Mouse (Mus musculus) embryo, embryonic 11.5 days (tissue): ENCODE data around the gene Srsf2.
A peak's percentile ranks its signal among the peaks of the same experiment; 100 is the strongest.
"Not testable (repeated sequence)": the region's sequence is repeated elsewhere in the genome, so short reads cannot be mapped to it uniquely, and the experiment has no call there.

Experiments
- DNase-seq: peaks from one replicate; pipeline ENCODE4 v3.0.0-alpha.2; 2012; ENCODE audit warnings: low read depth, low spot score

Gene Srsf2

DNA sequence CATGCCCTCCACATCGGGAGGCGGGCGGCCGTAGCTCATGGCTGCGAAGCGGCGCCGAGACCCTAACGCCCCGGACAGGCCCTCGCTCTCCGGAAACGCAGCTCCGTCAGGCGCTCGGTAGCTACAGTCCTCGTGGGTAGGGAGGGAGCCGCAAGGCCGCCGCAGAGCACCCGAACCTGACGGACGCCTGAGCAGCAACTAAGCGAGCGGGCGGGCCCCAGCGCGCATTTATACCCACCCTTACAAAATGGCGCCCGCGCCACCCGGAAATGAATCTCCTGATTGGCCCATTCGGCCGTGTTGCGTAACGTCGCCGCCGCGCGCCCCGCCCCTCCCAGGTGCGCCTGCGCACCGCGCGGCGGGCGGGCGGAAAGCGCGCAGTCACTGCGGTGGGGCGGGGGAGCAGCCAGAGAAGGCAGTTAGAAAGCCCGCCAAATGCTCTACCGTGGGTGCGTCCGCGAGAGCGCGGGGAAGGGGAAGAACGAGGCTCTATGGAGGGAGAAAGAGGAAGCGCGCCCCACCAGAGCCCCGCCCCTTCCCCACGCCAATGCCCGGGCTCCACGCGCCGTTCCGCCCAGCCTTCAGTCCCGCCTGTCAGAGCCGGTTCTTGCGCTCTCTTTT lies at the start of gene Srsf2:
Gene Srsf2 (minus strand): TSS at position 204 of the 621 bp plus-strand sequence.
- DNase-seq, result peak; percentile 91

- not testable (repeated sequence) for DNase-seq
Measured at GRCm38 (mm10) chr11:116902588-116902987, 49.7 kb upstream of the Srsf2 start.

- no peak for DNase-seq
Measured at GRCm38 (mm10) chr11:116899247-116899646, 46.4 kb upstream of the Srsf2 start.

- no peak for DNase-seq
Measured at GRCm38 (mm10) chr11:116895402-116895801, 42.5 kb upstream of the Srsf2 start.

DNA sequence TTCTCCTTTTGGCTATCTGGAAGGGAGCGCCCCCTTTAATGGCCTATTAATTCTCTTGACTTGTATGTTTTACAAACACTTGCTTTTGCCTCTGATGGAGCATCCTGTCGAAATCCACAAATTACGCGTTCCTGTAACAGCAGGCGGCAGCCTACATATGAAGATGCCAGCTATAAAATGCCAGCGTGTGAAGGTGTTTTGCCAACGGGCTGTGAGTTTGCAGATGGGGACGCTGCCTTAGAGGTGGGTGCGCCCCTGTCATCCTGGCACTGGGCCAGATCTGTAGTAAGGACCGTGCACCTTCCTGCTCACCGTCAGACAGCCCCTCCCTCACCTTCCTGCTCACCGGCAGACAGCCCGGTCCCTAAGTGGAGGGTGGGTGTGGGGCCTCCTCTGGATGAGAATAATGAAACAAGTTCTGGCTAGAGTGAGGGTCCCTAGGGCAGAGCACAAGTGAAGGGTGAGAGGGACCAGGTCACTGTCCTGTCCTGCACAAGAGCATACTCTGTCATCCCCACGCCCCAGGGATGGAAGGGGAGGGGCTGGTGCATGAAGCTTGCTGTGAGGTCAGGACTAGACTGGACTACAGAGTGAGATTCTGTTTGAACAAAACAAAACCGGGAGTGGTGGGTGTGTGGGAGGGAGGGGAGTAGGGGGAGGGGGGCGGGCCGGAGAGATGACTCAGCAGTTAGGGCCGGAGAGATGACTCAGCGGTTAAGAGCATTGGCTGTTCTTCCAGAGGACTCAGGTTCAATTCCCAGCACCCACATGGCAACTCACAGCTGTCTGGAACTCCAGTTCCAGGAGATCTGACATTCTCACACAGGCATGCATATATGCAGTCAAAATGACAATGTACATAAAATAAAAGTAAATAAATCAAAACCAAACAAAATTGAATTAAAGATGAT lies 40.9 kb upstream of the Srsf2 start:
- DNase-seq, result no peak

- DNase-seq, result no peak
Measured at GRCm38 (mm10) chr11:116887136-116887535, 34.2 kb upstream of the Srsf2 start.

- DNase-seq, result peak; percentile 81
Measured at GRCm38 (mm10) chr11:116885275-116886151, 32.6 kb upstream of the Srsf2 start.

GRCm38 (mm10) chr11:116884061-116884460 lies 31.2 kb upstream of the Srsf2 start:
- DNase-seq, result no peak

- no peak for DNase-seq
Measured at GRCm38 (mm10) chr11:116882446-116882845, 29.6 kb upstream of the Srsf2 start.

DNA sequence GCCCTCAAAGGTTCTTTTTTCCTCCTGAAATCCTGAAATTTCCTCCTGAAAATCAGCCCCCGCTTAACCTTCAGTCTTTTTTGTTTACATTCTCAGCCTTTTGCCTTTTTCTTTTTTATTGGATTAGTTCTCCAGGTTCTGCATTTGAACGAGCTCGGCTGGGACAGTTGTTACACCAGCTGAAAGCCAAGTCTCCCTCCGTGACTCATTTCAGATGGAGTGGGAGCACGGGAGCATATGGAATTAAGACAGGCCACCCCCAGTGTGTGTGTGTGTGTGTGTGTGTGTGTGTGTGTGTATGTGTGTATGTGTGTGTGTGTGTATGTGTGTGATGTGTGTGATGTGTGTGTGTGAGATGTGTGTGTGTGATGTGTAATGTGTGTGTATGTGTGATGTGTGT lies 28.5 kb upstream of the Srsf2 start:
- no peak for DNase-seq

GRCm38 (mm10) chr11:116880839-116881238 lies 27.9 kb upstream of the Srsf2 start:
- DNase-seq, result no peak

GRCm38 (mm10) chr11:116878454-116878853 lies 25.6 kb upstream of the Srsf2 start:
- DNase-seq, result no peak

DNA sequence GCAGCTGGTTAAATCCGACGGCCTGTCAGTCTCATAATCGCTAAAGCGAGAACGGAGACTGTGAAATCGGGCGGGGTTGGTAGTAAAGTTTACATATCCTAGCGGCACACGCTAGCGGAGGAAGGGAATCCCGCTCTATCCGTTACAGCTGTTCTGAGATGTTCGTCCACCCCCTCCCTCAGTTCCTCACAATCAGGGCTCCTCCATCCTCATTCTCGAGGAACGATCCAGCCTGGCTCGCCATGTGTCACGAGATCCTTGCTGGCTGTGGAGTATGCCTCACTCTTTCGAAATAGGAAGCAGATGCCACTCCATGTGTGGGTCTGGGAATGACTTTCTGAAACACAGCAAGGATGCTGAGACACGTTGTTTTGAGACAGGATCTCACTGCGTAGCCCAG lies 21.1 kb upstream of the Srsf2 start:
- no peak for DNase-seq

DNA sequence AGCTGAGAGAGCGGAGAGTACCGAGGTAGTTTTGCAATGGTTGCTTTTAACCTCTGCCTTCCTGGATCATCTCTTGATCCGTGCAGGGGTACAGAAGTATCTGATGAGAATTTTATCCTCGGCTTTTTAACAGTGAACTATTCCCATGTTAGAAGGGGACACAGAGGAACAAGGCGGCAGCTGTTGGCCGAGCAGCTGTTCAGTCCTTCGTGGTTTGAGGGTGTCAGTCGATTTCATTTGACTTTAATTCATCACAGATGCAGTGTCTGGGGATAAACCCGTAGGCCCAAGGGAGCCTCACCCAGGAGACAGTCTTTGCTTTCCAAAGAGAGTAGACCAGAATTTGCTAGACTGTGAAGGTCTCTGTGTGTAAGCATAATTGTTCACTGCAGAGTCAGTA lies 18.6 kb upstream of the Srsf2 start:
- no peak for DNase-seq

- DNase-seq, result no peak
Measured at GRCm38 (mm10) chr11:116869641-116870040, 16.7 kb upstream of the Srsf2 start.

DNA sequence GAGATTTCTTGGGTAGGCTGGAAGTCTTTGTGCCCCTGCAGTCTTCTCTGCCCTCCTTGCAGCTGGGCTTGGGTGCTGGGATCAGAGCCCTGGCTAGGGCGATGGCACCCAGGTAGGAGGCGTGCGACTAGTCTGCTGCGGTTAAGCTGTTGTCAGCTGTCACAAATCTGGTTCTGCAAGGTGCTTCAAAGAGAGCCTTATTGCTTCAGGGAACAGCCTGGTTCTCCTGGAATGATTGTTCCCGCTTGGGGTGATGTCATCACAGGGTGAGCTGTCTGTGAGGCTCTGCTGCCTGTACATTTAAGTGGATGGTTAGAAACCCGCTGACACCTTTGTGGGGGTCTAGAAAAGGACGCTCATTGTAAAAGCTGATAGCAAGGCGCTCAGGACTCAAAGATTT lies 16.3 kb upstream of the Srsf2 start:
- no peak for DNase-seq

DNA sequence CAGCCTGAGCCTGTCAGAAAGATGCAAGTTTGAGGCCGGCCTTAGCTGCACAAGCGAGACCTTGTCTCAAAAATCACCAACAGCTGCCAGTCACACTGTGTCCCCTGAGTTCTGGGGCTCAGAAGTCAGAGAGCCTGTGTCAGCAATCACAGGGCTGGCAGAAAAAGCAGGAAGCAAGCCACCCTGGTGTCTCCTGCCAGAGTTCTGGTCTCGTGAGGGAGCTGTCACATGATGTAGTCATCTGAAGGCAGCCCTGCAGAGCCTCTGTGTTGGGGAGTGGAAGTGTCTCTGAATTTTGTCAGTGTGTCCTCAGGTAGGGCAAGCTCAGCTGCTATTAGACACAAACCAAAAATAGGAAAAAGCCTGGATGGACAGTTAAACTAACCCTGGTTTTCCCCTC lies 15.2 kb upstream of the Srsf2 start:
- DNase-seq, result no peak

DNA sequence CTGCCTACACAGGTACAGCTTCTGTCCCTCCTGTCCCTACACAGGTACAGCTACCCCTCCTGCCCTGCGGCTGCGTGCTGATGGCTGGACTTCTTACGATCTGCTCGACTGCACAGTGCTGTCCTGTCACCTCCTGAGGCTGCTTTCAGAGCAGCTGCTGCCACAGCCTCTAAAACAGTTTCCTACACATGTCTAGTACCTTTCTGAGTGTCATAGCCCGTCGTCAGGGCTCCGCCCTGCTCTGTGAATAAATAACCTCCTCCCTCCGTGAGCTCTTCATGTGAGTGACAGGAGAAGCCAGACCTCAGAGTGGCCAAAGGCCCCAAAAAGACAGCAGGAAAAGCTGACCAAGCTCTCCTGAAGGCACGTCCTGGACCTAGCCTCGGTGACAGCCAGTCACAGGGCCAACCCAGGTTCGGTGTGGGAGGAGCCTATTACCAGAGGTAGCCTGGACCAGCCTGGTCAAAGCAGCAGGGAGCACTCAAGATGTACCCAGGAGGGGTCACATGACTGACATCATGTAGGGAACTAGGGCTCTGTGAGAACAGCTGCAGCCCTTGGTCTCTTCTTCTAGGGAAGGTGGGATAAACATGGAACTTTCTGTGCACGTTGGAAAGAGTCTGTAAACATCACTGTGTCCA lies 13.2 kb upstream of the Srsf2 start:
- DNase-seq, result no peak

GRCm38 (mm10) chr11:116864444-116864843 lies 11.6 kb upstream of the Srsf2 start:
- no peak for DNase-seq

DNA sequence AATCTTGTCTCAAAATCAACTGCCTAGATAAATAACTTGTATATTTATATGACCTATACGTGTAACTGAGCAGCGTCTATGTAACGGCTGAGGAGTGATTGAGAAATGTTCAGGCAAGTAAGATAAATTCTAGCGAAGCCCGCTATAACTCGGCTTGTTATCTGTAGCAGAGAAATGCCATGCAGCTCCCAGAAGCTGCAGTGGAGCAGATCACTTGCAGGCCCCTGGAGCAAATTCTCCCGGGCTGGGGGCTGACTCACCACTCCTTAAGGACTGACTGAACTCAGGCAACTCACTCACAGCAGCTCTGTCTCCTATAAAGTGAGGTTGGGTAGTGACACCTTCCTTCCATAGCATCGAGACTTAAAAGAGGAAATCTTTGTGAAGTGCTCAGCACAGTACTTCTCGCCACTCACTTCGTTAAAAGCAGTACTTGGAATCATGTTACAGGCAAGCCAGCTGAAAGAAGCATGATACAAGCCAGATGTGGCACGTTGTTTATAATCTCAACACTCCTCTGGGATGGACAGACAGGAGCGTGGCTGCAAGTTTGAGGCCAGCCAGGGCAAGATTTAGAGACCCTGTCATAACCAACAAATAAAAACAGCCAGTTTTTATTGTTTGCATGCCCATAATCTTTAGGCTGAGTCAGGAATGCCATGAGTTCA lies 4.4 kb upstream of the Srsf2 start:
- no peak for DNase-seq

GRCm38 (mm10) chr11:116854279-116854678 lies 1.4 kb upstream of the Srsf2 start:
- DNase-seq, result no peak
